In the genomic region with DNA sequence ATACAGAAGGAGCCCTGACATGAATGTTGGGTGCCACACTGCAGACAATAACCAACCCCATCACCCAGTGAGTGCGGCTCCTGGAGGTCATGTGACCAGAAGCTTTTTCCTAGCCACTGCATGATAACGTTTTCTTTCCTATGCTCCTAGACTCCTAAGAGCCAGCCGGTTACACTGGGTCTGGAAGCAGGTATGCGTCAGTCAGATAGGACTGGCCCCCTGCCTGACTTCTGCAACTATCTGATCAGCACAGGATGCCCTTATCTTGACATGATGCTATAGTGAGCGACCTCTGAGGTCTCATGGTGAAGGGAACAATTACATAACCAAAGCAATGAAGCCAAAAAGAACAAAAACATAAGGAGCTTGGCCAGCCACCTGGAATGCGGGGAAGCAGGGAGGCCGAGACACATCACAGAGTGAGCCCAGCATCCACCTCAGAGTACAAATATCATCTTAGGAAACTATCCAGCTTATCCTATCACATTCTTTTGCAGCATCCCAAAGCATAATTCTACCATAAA, we compare ENCODE assay signal across 23 mouse cellular contexts.
A peak's percentile ranks its signal among the peaks of the same experiment; 100 is the strongest.
DNase-seq lines count a peak whose midpoint lies in the region; ATAC-seq lines count a peak whose summit lies in the region.
"Had no signal": no experiment of that assay in that cellular context is flagged by ENCODE, and none has a peak within 500 bp of the region (broad histone marks: within the 10 kb centered on the region; RNA-seq: fewer than 3 reads in every experiment).

No protein-coding gene starts in this region.

- no peak overlapping the region for H3K4me2 ChIP-seq in kidney, embryonic 14.5 days (replicated peaks; ENCODE audit: low read depth, low read length)
- H3K4me2 ChIP-seq: embryonic facial prominence, embryonic 15.5 days; heart, embryonic 11.5 days; hindbrain, embryonic 15.5 days had no signal

- intact Hi-C loops in heart, postnatal 10 days (cut with DNase I), result no loop called here
- intact Hi-C loops in heart, postnatal 14 days (cut with DNase I), result no loop called here

- H3K4me3 ChIP-seq in kidney, embryonic 14.5 days (ENCODE audit: low read length), result no peak overlapping the region
- H3K4me3 ChIP-seq: embryonic facial prominence, embryonic 15.5 days; erythroblast, embryonic 14.5 days; hindbrain, embryonic 15.5 days had no signal

- peak; percentile 95 for DNase-seq in heart, adult 11 months
- DNase-seq in heart, postnatal 10 days, result no peak
- peak; percentile 14 for DNase-seq in heart, postnatal 4 days
- no peak for DNase-seq in heart, postnatal 14 days
- no peak for DNase-seq in frontal cortex, postnatal 10 days (ENCODE audit: low spot score in 2 of 2)
- DNase-seq: adrenal gland, postnatal 25 days; B cell, adult 2 months; cerebellum, adult 2 months; cerebellum, postnatal 10 days; embryo, embryonic 11 days; gastrocnemius, postnatal 14 days; kidney, adult 8-10 months had no signal

- H3K27ac ChIP-seq in kidney, embryonic 14.5 days (ENCODE audit: low read depth, low read length), result no peak overlapping the region
- H3K27ac ChIP-seq: embryonic facial prominence, embryonic 15.5 days; hindbrain, embryonic 15.5 days had no signal

- ATAC-seq in erythroid progenitor cell, adult 5-6 weeks (replicated peaks; ENCODE audit: low FRiP score, poor library complexity, severe bottlenecking), result peak; percentile 39; the same call in 1 of the 2 replicates
- ATAC-seq in kidney, embryonic 14.5 days (ENCODE audit: low FRiP score, low TSS enrichment), result no peak
- ATAC-seq: activated CD4-positive, CD25-positive, alpha-beta regulatory T cell, adult 4 months; forebrain, embryonic 16.5 days; inflammation-experienced regulatory T-cells, adult 6 months; intestine, postnatal 0 days; Patski had no signal

- no peaks in the 10 kb centered on the region; the same call in 1 of the 2 replicates for H3K27me3 ChIP-seq in kidney, embryonic 14.5 days (ENCODE audit: control insufficient read depth, insufficient read depth, low read length)
- H3K27me3 ChIP-seq: embryonic facial prominence, embryonic 15.5 days; hindbrain, embryonic 15.5 days; Patski had no signal

- no peaks in the 10 kb centered on the region for H3K36me3 ChIP-seq in kidney, embryonic 14.5 days (ENCODE audit: control insufficient read depth, insufficient read depth, low read length)
- H3K36me3 ChIP-seq: embryonic facial prominence, embryonic 15.5 days; hindbrain, embryonic 15.5 days had no signal

- H3K4me1 ChIP-seq in kidney, embryonic 14.5 days (ENCODE audit: control insufficient read depth, insufficient read depth, low read length), result no peaks in the 10 kb centered on the region
- H3K4me1 ChIP-seq: embryonic facial prominence, embryonic 15.5 days; hindbrain, embryonic 15.5 days had no signal

- no peak overlapping the region for H3K9ac ChIP-seq in kidney, embryonic 14.5 days (ENCODE audit: low read depth, low read length)
- H3K9ac ChIP-seq: embryonic facial prominence, embryonic 15.5 days; hindbrain, embryonic 15.5 days had no signal

- H3K9me3 ChIP-seq in kidney, embryonic 14.5 days (ENCODE audit: control insufficient read depth, low read length), result no peaks in the 10 kb centered on the region
- H3K9me3 ChIP-seq: embryonic facial prominence, embryonic 15.5 days; hindbrain, embryonic 15.5 days had no signal

- WGBS in kidney, embryonic 14.5 days, result 79% methylated on average over 7 of the region's 7 CpGs

Comparison
In these comparisons a context has a peak if more than half of its experiments do, and no peak if none do; other contexts are left out.
1. DNase-seq: peak in heart, adult 11 months (single experiment) and heart, postnatal 4 days (single experiment); none in heart, postnatal 10 days (0 of 2), heart, postnatal 14 days (0 of 2) and frontal cortex, postnatal 10 days (0 of 2).